Mouse (Mus musculus) 3T3-L1 (cell line): ENCODE data around the gene Bag2.
A peak's percentile ranks its signal among the peaks of the same experiment; 100 is the strongest.

ENCODE experiments used
- DNase-seq: peaks from one replicate; pipeline ENCODE4 v3.0.0-alpha.2; 2015; ENCODE audit warnings: low read depth, low spot score

The Bag2 gene

DNA sequence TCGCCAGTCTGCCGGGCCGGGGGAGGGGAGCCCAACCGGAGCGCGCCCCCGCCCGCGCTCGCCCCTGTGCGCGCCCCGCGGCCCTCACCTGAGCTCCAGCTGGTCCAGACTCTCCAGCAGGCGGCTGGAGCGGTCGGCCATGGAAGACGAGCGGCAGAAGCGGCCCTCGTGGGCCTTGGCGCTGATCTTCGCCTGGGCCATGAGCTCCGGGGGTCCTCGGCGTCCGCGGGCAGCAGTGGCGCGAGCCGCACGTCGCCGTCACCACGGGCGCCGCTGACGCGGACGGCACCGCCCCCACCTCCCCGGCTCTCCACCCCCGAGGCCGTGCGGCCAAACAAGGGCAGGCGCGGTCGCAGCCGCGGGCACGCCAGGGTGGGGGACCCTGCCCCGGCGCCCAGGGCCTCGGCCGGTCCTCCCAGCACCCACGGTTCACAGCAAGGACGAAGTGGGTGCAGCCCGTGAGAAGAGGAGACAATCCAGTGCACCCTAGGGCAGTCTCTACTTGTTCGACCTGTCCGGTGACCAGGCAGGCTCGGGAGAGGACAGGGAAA, at the start of gene Bag2:
TSS of gene Bag2 (minus strand) at position 305 of the 551 bp plus-strand sequence.
- DNase-seq: peak; percentile 35

DNA sequence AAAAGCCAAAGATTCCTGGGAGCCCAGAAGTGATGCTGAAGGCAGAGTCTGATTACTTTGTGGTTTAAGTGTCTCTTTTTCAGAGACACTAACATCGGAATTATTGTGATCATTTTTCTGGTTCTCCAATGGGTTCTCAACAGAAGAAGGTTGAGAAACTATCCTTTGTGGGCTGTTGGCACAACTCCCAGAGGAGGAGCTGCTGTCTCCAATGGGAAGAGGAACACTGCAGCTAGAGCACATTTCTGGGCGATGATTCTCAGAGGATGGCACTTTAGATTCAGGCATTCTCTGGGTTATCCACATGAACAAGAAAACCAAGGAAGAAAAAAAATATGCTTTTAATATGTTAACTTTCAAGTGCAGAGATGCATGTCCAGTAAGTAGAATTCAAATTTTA, 45.7 kb upstream of the Bag2 start:
- DNase-seq: no peak

DNA sequence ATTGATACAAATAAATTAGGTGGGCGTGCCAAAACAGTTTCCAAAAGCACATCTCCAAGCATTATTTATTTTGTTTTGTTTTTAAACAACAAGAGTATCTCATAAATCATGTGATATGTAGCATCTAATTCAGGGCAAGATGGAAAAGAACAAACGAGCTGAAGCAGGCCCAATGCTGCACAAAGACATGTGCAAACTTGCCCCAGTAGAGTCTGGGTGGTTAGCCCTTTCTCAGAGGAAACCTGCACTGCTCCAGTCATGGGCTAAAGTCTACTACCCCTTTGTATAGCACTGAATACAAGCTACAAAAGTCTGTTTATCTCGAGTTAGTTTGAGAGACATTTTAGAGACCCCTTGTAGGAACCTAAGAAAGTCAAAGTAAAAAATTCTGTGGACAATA, 42.0 kb upstream of the Bag2 start:
- DNase-seq: no peak

DNA sequence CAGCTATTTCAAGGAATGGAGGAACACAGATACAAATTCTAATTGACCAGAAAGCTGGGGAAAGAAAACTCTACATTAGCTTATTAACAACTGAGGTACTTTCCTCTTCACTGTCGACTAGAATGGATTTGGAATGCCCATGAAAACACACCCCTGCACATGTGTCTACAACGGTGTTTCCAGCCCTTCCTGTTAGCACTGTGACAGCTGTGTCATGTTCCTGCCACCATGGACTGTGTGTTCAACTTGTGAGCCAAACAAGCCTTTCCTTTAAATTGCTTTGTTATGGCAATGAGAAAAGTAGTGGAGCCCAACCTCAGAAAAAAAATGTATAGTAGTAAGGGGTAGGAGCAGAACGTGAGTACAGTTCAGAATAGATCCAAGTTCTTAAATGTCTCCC, 30.9 kb upstream of the Bag2 start:
- no peak for DNase-seq

DNA sequence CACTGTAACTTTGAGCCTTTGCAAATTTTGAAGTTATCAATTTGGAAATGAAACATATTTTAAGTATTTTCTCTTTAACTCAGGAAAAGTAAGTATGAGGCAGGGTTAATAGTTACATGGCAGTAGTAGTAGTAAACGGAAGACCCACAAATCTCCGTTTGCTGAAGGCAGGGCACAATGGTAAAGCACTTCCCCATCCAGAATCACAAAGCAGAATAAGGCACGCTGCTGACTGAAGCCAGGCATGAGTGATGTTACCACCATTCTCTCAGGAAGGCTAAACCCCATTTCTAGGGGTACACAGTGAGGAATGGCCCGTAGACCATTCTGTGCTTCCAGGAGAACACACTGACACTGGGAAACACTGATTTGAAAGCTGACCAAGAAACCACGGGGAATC, 30.5 kb upstream of the Bag2 start:
- no peak for DNase-seq

DNA sequence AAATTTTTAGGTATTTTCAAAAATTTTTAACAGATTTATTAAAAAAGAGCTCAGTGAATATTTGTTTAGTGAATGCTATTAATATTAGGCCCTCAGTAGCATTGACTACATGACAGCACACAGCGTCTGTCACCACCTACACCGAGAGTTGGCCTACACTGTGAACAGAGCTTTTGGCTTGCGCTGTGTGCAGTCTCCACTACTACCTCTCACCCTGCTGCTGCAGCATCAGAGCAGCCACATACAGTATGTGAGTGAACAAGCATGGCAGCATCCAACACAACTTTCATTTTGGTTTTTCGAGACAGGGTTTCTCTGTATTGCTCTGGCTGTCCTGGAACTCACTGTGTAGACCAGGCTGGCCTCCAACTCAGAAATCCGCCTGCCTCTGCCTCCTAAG, 27.0 kb upstream of the Bag2 start:
- DNase-seq: no peak

DNA sequence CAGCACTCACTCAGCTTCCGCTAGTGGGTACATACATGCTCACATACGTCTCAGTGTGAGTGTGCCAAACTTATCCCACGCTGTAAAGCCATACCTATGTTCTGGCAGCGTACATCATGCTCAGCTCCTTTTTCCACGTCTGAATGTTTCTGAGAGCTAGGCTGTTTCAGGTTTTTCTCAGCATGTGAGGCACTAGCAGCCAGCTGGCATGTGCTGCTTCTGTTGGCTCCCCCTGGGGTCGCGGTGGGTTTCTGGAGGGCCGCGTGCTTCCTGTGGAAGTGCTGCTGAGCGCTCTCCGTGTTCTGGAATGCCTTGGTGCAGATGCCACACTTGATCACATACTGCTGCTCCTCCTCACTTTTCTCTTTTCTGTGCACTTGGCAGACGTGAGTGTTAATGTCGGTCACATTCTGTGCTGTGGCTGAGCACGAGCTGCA, 18.6 kb upstream of the Bag2 start:
- DNase-seq: no peak

DNA sequence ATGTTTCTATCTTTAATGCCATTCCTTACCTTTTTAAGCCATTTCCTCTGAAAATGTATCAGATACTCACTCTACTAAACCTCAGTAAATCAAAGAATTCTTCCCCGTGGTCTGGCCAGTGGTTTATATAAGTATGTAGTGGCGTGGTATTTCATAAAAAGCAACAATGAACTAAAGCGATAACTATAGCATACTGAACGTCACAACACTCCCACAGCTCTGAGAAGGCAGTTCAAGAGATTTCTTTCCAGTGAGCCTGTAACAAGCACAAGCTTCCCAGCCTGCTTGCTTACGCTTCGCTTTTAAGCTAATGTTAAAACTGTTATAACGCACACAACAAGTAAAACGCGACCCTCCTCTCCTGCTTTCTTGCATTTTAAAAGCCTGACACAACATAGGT, 14.5 kb upstream of the Bag2 start:
- DNase-seq: no peak

DNA sequence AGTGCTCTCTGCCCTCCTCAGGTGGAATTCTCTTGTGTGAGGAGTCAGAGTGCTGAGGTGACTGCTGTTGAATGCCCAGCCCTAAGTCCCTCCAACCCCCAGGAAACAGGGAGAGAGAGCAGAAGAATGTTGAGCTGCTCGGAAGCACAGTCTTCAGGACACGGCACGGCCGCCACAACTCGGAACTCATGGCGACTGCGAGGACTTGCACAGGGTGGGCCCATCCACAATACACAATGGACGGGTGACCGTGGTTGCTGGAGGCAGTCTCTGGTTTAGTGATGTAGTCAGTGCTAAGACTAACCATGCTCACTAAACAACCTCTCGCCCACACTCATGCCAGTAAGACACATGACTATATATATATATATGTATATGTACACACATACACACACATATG, 14.0 kb upstream of the Bag2 start:
- no peak for DNase-seq

DNA sequence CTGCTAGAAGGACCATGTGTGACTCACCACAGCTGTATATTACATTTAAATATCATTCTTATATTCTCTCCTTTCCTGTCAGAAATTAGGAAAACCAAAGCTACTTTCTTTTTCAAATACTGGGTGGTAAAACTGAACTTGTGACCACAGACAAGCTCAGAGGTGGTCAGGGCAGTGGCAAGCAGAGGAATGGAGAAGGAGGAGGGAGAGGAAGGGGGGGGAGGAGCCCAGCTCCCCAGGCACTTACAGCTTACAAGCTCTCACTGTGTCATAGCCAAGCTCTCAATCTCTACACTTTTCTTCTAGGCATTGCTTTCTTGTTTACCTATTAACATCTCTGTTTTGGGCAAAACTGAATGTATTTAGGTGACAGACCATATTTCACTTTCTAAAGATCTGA, 11.2 kb upstream of the Bag2 start:
- DNase-seq: peak; percentile 7

DNA sequence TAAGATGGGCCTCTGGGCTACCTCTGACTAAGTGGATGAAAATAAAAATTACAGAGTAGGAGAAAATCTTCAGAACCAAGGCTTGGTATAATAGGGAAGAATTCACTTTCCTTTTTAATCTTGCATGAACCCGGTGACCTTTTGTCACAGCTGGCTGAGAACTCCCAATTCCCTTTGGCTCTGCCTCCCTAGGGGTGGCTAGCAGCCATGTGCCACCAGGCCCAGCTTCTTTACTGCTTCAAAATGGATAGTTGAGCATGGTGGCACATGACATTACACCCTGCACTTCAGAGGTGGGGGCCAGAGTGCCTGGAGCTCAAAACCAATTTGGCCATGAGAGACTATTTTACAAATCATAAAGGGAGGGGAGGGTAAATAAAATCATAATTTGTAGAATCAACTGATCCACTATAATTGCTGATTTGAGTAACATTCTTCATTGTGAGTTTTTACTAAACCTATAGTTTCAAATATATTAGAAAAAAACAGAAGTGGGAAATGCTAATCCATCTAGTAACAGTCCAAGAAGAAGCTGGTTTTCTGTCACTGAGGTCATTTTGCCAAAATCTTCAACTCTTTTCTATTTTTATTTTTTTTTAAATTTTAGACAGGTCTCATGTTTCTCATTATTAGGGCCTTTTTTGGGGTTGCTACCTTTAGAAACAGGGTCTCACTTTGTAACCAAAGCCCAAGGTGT, 10.6 kb upstream of the Bag2 start:
- no peak for DNase-seq

DNA sequence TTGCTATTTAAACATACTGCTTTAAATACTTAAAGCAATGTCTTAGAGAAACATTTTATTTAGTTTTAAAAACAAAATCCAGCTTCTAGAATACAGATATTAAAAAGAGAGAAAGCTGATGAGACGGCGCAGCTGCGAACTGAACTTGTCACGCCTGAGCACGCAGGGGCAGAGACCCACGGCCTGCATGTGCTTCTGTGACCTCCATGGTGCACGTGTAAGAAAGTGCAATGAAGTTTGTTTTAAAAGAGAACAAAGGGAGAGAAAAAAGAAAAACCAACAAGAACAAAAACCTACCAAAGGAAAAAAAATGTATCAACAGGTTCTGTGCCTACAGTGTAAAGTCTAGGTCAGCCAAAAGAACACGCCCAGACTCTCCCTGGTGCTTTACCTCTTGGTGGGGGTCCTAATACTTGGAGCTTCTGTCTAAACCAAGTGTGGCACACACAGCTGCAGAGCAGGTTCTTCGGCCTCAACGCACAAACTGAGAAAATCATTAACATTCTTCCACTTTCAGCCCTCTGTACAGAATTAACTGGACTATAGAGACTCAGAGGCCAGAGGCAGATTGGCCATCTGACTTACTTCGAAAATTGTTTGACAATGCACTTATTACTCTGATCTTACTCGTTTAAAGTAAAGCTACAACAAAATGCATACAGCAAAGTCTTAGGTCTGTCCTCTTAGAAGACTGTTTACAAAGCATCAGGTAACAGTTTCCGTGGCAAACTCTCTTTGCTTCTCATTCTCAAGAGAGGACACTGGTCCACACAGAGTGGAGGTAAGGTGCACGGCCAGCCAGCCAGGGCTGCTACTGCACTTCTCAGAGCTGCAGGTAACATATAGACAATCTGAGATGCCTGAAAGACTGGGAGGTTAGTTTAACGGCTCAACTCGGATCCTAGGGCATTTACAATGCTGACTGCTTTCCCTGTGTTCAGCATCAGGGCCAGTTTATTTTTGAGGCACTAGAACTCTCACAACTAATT, 9.2 kb upstream of the Bag2 start:
- DNase-seq: no peak

DNA sequence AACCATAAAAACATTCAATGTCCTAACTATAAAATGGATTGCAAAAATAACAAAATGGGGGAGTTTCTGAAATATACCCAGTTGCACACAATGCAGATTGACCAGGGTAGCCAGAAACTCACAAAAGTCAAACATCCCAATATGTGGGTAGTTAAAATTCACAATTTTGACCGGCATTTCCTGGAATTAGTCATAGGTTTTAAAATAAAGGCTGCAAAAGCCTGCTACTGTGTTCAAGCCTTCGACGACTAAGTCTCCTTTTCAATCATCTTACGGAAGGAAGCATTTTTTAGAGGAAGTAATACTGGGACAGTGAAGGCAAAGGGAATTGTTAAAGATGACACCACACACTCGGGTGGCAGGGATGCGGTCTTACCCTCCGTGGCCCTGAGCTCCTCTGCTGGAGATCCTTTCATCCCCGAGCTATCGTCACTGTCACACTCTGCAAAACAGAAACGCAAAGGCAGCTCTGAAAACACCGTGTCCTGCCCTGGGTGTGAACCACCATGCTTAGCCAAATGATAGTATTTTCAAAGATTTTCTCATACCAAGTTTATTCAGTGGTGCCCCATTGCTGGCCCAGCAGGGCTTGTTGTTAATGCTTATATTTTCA, 8.0 kb upstream of the Bag2 start:
- DNase-seq: no peak

DNA sequence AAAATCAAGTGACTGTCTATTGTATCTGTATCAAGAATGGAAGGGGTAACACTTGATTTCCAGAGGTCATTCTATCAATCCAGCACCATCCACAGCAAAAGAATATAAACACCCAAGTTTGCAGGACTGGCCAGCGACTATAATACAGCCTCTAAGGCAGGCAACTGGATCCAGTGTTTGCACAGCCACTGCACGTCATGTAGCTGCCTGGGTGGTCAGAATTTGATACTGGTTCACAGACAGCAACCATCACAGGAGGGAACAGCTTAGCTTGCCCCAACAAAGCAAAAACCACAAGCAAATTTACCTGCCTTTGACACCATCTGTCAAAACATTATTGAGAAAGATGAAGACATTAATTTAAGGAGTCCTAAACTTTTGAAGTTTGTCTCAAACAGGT, 6.2 kb upstream of the Bag2 start:
- DNase-seq: no peak

DNA sequence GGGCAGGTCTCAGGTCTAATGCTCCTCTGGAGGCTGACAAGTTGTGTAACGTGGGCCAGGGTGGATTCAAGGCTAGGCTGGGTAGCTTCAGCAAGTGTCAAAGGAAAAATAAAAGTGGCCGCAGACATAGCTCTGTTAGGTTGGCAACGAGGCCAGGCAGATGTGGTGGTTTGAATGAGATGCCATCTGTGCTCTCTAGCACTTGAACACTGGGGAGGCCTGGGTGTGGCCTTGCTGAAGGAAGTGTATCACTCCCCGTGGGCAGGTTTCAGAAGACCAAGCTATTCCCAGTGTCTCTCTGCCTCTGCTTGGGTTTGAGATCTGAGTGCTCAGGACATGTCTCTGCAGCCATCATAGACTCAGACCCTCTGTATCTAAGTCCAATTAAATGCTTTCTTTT, 893 bp upstream of the Bag2 start:
- peak; percentile 33 for DNase-seq

DNA sequence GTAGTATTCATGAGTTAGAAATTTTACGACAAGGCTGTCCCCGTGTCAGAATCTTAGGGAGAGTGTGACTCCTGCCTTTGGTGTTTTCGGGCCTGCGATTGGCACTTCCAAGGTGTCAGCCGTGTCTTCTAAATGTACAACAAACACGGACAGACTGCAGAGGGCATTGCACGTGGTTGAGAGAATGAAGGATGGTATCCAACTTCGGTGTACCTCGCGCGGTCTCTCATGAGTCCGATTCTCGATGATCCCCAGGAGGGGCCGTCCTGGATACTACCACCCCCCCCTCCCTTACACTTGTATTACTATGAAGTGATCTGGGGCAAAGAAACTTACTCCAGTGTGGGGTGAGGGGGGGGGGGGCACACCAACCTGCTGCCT, 572 bp downstream of the Bag2 start:
- DNase-seq: peak; percentile 54

DNA sequence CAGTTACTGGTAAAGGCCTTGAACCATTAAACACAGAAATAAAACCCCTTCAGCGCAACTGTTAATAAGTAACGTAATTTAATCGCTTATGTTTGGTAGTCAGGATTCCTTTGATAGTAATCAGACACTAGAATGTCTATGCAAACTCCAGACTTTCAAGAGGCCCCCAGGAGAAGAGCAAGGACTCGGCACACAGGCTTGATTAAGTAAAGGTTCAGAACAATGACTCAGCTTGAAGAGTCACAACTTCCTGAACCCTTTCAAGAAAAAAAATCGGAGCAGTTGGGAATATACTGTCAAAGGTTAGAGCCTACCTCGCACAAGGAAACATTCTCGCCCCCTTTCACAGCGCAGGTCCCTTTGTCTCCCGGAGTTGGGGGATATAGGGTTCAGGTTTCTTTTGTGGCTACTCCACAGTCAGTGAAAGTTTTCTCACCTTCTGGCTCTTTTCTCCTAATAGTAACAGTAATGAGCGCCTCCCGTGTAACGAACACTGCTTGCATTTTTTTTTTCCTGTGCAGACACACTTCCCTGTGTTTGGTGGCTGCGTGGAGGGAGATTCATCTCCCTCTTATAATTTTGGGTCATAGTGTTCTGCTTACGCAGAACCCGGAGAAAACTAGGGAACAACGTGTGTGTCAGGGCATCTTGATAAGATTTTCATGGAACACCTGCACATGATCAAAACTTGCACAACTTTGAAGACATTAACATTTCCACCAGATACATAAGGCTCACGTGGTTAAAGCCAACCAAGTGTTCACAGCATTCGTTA, 1.1 kb downstream of the Bag2 start:
- DNase-seq: peak; percentile 67

DNA sequence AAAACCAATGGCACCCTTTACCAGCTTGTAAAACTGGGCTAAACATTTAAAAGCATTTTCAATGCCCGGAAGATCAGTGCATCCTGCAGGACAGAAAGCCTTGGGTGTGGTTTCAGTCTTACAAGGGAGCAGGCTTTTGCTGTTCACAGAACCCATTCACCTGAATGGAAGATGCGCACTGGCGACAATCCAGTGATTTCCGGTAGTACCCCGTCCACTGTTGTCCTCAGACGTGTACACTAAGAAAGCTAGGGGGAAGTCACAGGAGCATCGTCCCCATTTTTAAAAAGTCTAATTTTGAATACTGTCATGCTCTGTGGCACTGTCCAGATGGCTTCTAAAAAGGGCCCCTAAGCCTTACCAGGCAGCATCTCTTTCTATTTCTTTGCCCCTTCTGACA, 1.8 kb downstream of the Bag2 start:
- peak; percentile 21 for DNase-seq

DNA sequence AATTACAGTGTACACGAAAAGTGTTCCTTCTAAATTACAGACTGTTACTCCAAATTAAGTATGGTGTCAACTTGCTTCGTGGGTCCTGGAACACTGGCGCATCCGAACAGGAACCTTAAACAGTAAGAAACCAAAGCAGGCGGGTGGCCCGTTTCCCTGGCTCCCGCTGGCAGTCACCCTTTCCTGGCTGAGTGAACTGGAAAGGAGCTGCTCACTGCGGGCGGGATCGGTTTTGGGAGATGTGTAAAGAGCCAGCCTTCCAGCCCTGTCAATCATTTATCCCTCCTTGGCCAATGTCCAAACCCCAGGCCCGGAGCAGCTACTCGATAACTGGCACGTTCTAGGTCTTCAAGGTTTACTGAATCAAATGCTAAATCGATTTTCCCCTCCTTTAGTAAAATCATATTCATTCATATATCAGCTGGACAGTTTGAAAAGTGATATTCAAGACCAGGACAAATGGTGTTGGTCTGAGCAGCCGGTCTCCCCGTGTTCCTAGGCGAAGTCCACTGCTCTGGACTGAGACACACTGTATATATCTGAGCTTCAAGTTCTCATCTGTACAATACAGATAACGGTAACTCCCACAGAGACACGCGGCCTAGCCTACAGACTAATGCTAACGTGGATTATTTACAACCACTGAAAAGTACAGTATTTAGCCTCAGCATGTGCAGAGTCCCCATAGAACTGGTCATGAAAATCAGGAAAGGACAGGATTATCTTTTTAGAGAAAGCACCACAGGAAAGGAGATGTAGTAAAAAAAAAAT, 2.4 kb downstream of the Bag2 start:
- peak; percentile 11 for DNase-seq

DNA sequence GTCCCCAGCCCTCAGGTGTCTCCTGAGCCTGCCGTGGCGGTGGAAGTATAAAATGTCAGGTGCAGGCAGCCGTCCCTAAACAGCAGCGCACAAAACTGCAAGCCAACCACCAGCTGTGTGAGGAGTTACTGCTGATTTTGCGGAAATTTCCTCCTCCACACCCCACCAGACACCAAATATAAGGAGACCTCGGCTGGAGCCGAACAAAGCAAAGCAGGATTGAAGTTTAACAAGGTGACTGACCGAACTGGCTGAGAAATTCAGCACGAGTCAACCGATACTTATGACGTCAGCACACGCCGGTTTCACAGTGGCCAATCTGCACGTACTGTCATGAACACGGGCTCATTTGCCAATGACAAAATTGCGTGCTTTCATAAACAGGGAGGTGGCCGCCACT, 3.5 kb downstream of the Bag2 start:
- DNase-seq: no peak

DNA sequence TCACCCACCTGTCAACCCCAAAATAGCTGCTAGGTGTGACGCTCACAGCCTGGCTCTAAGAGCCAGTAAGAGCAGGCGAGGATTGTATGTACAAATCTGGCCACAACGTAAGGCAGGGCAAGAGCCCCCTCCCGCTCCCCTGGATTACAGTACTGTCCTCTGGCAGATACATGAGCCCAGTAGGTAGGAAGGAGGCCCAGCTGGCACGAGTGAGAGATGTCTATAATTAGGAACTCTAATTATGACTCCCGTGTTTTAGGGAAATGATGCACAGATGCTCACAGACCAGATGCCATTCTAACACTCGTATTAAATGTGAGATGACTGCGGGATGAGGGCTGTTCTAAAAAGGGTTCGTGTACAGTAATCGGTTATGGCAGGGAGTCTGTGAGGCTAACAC, 6.3 kb downstream of the Bag2 start:
- DNase-seq: no peak
